Mouse (Mus musculus) cerebellum, adult 11-12 months (tissue): ENCODE results near the gene 0610037L13Rik.

Experiments
- DNase-seq: peaks from one replicate; pipeline ENCODE4 v3.0.0; 2022

The 0610037L13Rik gene

DNA sequence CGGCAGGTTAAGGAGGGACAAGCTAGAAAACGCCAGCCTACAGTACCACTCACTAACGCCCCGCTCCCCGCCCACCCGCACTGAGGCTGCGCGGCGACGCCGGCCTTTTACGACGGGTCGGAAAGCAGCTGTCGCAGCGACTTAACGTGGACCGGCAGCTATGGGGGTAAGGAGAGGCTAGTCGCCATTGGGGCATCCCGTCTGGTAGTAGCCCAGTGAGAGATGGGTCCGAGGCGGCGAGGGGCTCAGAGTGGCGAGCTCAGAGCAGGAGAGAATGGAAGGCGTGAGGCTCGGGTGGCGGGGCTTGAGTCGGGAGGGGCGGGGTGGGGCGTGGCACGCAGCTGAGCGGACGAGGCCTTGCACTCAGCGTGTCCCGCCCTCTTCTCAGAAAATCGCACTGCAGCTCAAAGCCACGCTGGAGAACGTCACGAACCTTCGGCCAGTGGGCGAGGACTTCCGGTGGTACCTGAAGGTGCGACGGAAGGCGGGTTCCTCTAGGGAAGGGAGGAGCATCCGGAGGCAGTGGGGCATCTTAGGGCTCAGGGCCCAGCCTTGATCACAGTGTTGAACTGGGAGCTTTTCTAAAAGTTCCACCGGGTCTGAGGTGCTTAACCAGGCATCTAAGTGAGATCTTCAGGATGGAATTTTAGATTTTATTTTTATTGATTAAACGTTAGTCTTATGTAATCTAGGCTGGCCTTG lies at the start of gene 0610037L13Rik:
Gene 0610037L13Rik (plus strand): TSS at position 83 of the 702 bp plus-strand sequence.
- DNase-seq: peak; percentile 97

DNA sequence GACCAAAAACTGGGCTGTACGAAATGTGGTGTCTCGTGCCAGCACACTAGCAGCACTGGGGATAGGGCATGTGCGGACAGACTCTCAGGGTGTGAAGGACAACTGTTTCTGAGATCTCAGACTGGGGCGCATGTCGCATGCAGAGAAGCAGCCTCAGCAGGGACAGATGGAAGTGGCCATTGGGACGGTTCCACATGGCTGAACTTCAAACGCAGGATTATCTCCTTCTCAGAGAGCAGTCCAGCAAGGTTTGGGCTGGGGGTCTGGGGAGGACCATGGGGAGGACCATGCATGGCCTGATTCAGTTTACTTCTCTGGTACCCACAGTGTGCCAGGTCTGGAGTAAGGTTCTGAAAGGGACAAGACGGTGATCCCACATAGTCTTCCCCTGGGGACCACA lies 45.9 kb upstream of the 0610037L13Rik start:
- DNase-seq: peak; percentile 84

GRCm38 (mm10) chr4:107844971-107845370 lies 44.6 kb upstream of the 0610037L13Rik start:
- peak; percentile 68 for DNase-seq

DNA sequence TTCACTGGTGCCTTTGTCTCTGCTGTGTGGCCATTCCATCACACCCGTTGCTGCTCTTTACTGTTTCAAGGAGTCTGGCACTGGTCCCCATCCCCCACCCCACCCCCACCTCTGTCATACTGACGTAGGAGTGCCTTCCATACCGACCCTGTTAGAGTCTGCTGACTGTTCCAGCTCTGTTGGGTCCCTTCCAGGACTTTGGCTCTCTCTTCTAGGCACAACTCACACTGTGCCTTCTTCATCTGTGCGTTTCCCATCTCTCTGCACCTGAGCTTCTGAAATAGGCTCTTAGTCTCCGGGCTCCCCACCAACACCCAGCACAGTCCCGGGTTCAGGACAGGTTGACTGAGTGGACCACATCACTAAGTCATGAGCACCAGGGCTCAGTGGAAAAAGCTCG lies 42.8 kb upstream of the 0610037L13Rik start:
- peak; percentile 4 for DNase-seq

DNA sequence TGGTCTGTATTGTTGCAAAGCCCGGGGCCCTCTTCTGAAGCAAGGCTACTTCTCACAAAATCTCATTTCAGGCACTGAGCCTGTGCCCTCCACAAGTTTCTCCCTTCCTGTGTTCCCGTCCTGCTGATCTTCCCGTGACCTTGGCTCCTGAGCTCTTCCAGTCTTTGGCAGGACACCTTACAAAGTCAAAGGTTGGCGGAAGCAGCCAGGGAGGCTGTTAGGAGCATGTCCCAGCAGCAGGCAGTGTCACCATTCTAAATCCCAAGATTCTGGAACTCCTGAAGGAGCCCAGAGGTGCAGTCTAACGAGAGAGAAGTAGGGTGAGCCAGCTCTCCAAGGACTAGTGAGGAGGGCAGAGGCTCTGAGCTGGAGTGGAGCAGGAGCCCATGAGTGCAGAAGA lies 41.1 kb upstream of the 0610037L13Rik start:
- no peak for DNase-seq

- no peak for DNase-seq
Observed at GRCm38 (mm10) chr4:107849621-107850020, 40.0 kb upstream of the 0610037L13Rik start.

GRCm38 (mm10) chr4:107850091-107850490 lies 39.5 kb upstream of the 0610037L13Rik start:
- no peak for DNase-seq

DNA sequence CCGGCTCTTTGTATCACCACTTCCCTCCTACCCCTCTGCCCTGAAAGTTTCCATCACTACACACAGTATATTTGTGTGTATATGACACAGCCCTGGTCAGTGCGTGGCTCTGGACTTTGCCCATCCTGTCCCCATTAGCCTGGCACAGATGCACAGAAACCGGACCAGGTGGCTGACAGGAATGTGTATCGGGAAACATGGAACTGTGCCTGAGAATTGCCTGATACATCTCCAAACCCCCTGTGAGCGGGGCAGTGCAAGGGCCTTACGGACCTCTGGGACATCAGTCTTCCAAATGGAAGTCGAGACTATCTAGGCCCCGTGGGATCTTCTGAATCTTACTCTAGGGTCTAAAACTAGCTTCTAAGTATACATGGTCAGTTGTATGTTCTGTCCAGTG lies 36.3 kb upstream of the 0610037L13Rik start:
- no peak for DNase-seq

DNA sequence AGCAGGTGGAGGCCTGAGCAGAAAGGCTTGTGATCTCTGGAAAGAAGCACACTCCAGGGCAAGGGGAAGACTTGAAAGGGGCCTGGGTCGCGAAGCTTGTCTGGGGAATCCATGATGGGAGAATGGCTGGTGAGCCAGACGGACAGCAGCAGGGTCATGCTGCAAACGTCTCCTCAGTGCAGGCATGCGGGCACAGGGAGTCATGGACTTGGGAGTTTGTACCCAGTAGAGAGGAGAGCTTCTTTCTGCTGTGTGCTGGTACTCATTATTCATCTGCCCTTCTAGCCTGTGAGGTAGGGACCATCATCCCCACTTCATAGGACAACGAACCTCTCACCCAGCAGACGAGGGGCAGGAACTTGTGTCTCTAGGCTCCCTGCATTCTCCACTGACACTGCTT lies 35.8 kb upstream of the 0610037L13Rik start:
- no peak for DNase-seq

GRCm38 (mm10) chr4:107856958-107857686 lies 32.5 kb upstream of the 0610037L13Rik start:
- peak; percentile 55 for DNase-seq

GRCm38 (mm10) chr4:107858995-107859394 lies 30.6 kb upstream of the 0610037L13Rik start:
- DNase-seq: no peak

- DNase-seq: no peak
Observed at GRCm38 (mm10) chr4:107864866-107865265, 24.7 kb upstream of the 0610037L13Rik start.

- DNase-seq: peak; percentile 92
Observed at GRCm38 (mm10) chr4:107879254-107880050, 10.2 kb upstream of the 0610037L13Rik start, which contains the start of gene Magoh. Gene Magoh (plus strand): TSS chr4:107879755.

DNA sequence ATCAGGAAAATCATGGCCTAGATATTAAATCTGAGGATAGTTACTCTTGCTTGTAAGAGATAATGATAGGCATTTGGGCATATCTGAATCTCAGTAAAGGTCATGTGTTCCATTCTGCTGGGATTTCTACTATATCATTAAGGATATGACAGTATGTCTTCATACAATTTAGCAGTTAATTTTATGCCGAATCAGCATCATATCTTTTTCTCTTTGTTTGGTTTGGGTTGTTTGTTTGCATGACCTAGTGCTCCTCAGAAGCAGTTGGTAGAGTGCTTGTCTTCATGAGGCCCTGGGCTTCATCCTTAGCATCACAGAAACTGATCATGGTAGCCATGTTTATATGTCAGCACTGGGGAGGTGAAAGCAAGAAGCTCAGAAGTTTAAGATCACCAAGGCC lies 8.0 kb upstream of the 0610037L13Rik start:
- no peak for DNase-seq

DNA sequence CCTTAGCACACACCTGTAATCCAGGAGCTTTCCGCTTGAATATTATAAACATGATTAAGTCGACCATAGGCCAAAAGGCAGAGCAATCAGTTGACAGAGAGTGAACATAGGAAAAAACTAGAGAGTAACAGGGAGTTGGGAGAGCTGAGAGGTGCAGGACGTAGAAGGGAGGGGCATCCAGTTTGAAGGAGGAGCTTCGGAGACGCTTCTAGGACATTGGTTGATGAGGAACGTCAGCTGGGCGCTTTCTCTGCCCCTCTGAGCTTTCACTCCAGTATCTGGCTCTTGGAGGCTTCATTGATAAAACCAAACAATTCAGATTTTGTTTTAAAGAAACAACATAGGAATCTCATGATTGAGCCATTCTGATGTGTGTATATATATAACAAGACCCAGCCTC lies 3.2 kb upstream of the 0610037L13Rik start:
- no peak for DNase-seq

DNA sequence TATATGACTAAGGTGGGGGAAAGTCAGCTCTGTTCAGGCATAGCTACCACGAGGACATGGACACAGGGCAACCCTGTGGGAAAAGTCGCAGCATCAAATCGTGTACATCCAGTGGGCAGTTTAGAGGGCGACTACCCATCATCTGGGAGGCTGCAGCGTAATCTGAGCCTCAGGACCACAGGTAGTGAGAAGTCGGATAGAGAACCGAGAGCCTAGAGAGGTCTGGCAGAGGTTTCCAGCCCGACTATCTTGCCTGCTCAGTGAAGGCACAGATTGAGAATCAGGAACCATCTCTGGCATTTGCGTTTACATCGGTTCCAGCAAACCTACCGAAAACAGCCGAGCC lies 255 bp upstream of the 0610037L13Rik start:
- DNase-seq: no peak

- no peak for DNase-seq
Observed at GRCm38 (mm10) chr4:107892663-107893062, 3.0 kb downstream of the 0610037L13Rik start.

- no peak for DNase-seq
Observed at GRCm38 (mm10) chr4:107899211-107899927, 9.8 kb downstream of the 0610037L13Rik start.

DNA sequence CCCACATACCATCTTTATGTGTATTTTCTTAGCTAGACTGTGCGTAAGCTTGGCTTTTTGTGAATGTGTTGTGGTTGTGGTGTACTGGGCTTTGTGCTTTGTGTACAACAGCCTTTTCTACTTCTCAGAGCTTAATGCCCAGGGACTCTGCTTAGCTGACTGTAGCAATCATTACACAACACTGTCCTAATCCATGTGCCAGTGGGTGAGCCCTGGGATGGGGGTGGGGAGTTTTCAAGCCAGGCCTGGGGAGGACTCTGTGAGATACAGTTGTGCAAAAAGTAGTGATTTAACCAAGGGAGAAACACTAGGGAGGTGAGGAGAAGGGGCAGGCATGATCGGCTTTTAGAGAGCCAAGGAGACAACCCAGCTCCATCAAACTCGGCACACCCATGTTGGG lies 10.6 kb downstream of the 0610037L13Rik start:
- no peak for DNase-seq

DNA sequence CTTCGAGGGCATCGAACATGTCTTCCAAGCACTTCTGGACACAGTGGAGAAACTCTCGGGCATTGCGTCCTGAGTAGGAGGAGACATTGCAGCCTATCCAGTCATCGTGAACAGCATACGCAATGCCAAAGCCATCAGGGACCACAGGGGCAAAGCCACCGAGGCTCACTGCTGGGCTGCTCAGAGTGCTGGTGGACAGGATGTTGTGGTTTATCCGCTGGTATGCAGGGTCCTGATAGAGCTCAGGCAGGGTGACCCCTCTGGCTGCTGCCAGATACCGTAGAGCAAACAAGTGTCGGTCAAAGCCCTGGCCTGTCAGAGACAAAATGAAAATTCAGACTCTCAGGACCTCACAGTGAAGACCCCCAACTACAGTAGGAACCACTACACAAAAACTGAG lies 14.6 kb downstream of the 0610037L13Rik start:
- no peak for DNase-seq

GRCm38 (mm10) chr4:107906561-107906960 lies 16.9 kb downstream of the 0610037L13Rik start:
- DNase-seq: no peak

GRCm38 (mm10) chr4:107910020-107910419 lies 20.4 kb downstream of the 0610037L13Rik start:
- no peak for DNase-seq

GRCm38 (mm10) chr4:107920336-107920735 lies 30.7 kb downstream of the 0610037L13Rik start:
- no peak for DNase-seq
